Mouse (Mus musculus) left cerebral cortex, postnatal 10 days (tissue): ENCODE measurements at regions not wholly inside any gene's neighbourhood (a gene's known extent, or its start where the extent isn't known, plus 50 kb on each side); places are given as distances from the start of the nearest gene placed in this dataset.

ENCODE experiments used
- DNase-seq, 2 experiments: peaks; one replicate each; pipeline ENCODE4 v3.0.0; 2021 to 2022; ENCODE audit warnings: low spot score in 2 of 2, mixed read lengths in 1 of 2; ENCODE audit errors: extremely low spot score in 1 of 2
- intact Hi-C: fragments of 180-260 bp; cut with DNase I; formaldehyde crosslinking; loops from one replicate; pipeline ENCODE4 v1.15.1; 2025

DNA sequence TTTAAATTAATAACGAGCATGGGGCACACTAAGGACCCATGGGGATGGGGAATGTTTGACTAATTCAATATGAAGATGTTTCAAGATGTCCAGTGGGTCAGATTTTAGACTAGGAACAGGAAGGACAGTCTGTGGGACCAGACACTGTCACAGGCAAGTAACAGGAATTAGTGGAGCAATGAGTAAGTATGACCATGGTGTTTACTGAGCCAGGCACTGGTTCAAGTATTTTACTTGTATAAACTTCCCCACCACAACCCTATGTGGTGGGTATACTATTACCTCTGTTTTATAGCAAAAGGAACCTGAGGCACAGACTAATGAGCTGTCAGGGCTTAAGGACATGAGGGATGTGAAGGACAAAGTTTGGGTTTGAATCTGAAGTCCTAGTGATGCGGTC is 125.4 kb upstream of the Adra1d start:
- intact Hi-C loops: no loop called here
- DNase-seq: no peak

DNA sequence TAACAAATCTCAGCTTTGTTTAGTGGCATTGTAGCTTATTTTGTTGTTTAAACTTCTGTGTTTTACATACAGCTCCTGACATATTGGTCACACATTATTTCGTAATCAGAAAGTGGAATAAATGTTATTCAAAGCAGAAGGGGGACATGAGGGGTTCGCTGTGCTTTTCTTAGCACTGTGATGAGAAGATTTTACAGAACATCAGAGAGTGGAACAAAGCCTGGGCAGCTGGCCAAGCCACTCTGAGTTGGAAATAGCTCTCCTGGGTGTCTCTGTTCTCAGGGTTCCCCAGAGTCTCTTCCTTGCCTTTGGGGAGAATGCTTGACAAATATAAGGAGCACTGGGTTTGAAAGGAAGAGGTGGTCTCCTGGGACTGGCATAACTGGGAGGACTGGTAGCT is 124.7 kb upstream of the Adra1d start:
- peak; percentile 63 to 85 for DNase-seq
- intact Hi-C loops: no loop called here

DNA sequence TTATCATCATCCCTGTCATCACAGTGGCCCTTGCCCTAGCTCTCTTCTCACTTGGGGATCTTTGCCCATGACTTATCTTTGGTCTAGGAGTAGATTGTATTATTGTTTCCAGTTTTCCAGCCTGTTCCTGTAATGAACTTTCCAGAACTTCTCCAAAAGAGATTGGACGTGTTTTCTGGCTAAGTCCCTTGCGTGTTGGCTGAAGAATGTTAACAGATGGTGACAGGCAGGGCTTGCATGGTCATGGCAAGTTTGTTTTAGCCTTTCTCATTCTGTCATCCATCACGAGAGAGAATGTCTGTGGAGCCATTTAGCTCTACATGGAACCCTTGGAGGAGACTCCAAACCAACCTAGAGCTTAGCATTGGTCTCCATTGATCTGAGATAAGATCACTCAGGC is 123.2 kb upstream of the Adra1d start:
- intact Hi-C loops: no loop called here
- DNase-seq: no peak

DNA sequence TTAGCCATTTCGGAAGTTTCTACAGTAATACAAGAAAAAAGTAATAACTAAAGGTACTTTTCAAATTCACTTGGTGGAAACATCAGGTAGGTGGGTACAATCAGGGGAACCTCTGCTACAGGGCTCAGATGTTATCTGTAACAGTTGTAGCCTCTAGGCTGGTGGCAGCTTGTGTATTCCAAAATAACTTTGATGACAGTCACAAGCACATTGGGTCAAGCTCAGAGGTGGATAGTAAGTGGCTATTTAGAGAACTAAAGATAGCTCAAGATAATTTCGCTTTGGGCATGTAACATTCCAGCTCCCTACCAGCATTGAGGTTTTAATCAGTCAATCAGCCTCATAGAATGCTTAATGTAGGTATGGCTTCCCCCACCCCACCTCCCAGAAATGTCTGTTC is 121.7 kb upstream of the Adra1d start:
- DNase-seq: no peak
- intact Hi-C loops: no loop called here

DNA sequence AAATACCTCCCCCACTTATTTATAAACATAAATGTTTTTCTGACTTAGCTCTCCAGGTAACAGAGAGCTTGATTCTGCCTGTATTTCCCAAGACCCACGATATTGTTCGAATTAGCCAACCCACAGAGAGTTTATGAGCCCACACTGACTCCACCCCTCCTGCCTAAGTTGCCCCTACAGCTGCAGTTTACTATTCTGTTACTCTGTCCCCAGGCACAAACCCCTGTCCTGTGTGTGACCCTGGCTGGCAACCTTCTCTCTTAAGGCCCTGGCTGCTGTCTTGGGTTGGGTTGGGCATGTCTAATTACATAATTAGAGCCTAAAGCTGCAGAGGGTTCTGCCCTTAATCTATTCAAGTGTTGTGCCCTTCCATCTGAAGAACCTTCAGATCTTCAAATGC is 116.4 kb upstream of the Adra1d start:
- no peak for DNase-seq
- intact Hi-C loops: no loop called here

DNA sequence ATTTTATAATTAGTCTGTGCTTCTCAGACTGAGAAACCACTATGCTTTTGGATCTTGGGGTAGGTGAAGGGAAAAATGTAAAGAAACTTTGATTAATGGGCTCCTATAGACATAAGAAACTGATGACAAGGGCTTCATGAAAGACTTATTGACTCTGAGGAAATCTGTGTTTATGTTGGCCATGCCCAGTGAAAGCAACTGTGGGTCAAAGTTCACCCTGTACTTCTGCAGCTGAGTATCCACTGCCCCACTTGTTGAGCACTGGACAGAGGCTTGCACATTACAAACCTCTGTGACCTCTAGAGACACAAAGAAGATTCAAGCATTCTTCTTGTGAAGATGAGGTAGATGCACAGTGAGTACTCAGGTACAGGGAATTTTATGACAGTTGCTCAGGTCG is 114.7 kb upstream of the Adra1d start:
- no peak for DNase-seq
- intact Hi-C loops: no loop called here

DNA sequence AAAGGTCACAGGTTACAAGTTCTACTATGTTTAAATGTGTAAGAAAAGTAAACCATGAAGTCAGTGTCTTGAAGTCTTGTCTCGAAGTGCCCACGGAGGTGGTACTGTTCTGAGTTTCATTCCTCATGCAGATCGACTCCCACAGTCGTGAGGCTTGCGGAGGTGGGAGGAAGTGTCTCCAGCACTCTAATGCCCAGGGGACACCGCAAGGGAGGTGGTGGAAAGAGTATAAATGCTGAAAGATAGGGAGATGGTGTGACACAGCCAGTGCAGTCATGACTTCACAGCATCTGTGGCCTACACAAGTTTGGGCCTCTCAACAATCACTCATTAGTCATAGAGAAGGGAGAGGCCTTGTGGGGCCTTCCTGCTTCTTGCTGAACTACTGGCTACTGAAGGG is 112.8 kb upstream of the Adra1d start:
- intact Hi-C loops: no loop called here
- no peak for DNase-seq

DNA sequence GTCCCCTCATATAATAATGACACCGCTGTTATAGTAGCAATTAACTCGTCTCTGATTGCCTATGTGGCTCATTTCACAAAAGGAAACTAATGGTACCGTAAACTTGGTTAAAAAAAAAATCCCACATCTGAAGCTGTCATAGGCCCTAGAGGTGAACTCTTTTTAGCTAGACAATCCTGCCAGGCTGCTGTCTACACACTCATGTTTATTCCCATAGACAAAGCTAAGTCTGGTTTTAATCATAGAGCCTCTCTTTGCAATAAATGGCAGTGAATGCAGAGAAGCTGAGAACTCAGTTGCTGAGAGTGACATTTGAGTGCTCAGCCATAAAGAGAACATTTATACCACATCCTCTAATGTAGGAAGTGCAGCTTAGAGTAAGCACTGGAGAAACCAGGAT is 111.3 kb upstream of the Adra1d start:
- no peak for DNase-seq
- intact Hi-C loops: no loop called here

DNA sequence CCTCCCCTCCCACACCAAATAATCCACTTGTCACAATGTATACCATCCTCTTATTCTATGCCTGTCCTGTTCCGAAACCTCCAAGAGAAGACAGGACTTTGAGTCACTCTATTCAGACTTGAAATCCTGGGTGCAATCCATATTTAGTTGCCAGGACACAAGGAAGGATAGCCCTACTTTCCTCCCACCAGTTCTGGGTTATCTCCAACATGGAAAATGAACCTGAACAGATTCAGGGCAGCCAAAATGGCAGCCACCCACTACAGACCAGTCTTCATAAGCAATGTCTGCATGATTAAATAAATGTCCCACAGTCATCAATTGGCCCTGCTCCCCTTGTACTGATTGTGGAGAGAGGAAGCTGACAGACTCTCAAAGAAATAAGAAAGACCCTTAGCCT is 110.6 kb upstream of the Adra1d start:
- intact Hi-C loops: no loop called here

DNA sequence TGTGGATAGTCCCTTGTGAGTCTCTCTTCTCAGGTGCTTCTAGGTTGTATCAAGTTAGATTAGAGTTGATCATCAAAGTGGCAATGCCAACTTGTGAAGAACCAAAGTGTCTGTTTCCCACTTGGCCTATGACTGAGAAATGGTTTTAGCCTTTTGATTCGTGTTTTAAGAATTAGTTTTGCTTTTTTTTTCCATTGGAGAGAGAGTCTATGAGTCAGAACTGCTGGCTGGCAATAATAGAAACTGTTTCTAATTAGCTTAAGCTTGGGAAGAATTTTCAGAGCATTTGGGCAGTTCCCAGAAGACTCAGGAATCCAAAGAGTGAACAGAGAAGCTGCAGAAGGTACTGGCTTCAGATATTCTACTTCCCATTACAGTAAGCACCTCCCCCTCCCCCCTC is 110.1 kb upstream of the Adra1d start:
- intact Hi-C loops: no loop called here

More for the DNA sequence above, 110.6 kb upstream of the Adra1d start:
- DNase-seq: no peak

DNA sequence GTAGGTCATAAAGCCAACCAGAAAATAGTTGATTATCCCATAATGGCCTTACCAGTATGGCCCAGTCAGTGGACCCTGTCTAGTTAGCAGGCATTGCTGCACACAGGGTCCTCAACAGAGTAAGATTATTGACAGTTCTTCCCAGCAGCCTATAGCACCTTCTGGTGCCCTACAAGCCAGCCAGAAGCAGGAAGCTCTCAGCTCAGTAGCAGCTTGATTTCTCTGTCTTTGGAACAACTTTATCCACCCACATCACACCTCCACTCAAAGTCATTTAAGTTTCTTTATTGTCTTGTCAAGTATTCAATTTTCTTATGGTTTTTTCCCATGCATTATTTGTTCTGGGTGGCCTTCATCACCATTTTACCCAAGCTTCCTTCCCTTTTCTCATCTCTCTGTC is 108.8 kb upstream of the Adra1d start:
- no peak for DNase-seq
- intact Hi-C loops: no loop called here

More for the DNA sequence above, 110.1 kb upstream of the Adra1d start:
- DNase-seq: peak in 1 of 2 experiments; percentile 32

DNA sequence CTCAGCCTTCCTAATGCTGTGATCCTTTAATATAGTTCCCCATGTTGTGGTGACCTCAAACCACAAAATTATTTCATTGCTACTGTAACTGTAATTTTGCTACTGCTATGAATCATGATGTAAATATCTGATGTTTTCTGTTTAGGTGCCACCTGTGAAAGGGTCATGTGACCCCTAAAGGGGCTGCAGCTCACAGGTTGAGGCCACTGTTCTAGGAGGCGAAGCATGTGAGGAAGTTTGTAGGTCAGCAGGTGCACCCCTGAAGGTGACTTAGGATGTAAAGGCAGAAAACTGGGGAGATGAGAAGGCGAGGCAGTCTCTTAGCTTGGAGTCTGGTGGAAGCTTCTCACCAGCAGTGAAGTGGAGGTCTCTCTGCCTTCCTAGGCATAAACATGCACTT is 105.8 kb upstream of the Adra1d start:
- no peak for DNase-seq
- intact Hi-C loops: no loop called here

DNA sequence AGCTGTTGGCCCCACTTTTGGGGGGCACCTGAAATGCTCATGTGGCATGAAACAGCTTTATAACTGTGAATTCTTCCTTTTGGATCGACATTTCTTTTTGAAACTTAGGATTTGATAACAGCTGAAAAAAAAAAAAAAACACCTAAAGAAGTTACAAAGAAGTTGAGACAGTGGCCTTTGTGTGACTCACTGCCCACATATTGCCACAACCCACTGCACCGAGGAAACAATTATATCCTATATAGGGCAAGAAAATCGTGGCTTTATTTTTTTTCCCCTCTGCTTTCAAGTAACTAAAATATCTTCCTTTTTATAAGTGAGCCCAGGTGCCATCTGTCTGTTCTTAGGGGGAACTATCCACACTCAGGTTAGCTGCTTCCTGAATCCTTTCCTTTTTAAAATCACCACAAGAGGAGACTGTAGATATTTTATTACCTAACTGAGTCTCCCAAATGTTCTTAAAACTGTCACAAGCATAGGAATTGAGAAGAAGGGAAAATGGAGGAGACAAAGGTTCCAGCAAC is 104.8 kb upstream of the Adra1d start:
- intact Hi-C loops: no loop called here
- no peak for DNase-seq

DNA sequence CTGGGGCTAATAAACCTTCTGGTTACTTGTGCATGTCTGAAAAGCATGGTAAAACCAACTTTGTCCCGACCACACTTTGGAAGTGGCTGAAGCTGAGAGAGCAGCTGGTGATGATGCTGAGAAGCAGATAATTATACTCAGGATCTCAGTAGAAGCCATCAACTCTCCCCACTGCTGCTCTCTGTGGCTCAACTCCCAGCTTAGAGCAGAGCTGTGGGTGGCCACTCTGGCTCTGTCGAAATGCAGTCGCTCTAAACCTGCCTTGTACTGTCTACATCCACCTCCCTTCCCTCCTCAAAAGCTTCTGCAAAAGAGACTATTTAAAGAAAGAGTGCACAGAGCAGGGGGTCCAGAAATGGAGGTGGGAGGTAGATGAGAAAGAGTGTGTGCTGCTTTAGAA is 102.5 kb upstream of the Adra1d start:
- DNase-seq: no peak
- intact Hi-C loops: loop anchor here (5.0 kb wide), 1 partner anchor 102 kb away; the partner anchor contains the start of gene Adra1d

DNA sequence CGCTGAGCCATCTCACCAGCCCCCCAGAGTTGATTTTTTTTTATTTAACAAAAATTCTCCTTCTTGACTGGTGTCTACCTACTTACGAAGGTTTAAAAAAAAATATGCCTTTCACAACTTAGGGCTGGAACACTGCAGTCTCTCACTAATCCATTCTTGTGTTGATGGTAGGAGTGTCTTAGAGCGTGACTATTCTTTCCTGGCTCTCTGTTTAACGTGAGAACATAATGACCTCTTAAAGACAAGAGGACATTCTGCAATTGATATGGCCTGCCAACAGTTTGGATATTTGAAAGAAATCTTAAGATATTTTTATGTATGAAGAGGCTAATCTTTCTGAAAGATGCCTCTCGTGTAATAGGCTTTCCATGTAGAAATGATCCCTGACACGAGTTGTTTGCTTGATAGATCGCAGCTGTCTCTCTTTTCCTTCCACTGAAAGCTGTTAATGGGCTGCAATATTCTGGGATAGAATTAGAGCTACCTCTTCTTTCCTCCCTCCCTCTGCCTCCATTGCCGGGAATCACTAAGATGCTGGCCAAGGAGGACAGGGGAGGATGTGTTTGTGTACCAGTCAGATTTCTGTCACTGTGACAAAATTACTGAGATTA is 101.2 kb upstream of the Adra1d start:
- DNase-seq: no peak
- intact Hi-C loops: loop anchor here (5.0 kb wide), 1 partner anchor 101 kb away; the partner anchor contains the start of gene Adra1d

DNA sequence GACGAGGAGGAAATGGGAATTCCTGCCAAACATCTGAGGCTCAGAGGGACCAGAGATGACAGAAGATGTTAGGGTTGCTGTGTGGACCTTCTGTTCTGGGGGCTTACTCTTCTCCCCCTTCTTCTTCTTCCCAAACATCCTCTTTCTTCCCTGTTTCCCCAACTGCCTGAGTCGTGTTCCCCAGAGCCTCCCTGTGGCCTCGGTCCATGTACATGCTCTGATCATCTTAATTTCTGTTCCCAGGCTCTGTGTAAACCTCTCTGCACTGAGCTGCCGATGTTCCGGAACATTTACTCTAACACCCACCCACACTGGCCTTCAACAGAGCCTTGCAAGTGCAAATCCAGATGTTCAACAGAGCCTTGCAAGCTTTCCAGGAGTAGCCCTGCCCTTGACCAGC is 90.1 kb upstream of the Adra1d start:
- intact Hi-C loops: no loop called here

DNA sequence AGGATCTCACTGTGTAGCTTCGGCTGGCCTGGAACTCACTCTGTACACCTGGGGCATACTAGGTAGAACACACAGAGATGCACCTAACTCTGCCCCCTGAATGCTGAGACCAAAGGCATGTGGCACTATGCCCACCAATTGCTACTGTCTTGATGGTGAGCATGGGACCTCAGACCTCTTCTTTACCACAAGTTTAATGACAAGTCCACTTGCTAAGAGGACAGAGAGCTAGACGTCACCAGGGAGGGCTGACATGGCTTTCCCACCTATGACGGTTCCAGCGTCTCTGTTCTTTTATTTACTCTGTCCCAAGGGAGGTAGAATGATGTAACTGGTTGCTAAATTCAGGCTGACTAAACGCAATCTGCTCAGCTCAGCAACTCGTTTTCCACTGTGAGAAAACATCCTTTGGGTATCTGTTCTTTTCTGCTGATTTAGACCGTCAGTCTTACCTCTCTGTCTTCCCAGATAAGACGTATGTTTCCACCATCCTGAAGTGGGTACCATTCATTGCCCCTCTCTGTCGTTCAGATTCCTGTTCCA is 88.6 kb upstream of the Adra1d start:
- intact Hi-C loops: no loop called here
- no peak for DNase-seq

More for the DNA sequence above, 90.1 kb upstream of the Adra1d start:
- no peak for DNase-seq

DNA sequence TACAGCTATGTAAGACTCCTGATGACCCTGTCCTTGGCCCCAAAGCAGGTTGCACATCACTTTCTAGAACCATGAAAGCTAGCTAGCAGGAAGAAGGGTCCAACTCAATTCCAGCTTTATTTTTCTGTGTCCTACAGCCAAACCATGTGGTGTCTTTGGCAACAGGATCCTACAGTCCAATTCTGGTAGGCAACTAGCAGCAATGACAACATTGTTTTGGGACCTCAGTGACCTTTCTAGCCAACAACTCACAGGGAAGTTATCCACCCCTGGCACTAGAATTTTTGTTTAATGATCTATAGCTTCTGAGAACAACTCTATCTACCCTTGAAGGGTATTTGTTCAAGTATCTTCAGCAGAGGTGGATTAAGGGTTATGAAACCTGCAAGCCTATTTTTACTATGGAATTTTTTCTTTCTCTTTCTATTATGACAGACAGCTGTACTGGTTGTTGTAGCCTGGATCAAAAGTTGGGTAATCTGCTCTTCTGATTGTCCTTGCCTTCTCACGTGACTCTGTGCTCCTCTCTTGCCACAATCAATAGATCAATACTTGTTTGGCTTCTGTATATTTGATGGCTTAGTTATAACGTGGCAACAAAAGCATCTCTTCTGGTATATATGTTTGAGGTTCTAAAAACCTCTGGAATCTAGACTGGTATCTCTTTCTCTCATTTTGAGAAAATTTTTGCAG is 82.2 kb upstream of the Adra1d start:
- intact Hi-C loops: no loop called here
- no peak for DNase-seq

DNA sequence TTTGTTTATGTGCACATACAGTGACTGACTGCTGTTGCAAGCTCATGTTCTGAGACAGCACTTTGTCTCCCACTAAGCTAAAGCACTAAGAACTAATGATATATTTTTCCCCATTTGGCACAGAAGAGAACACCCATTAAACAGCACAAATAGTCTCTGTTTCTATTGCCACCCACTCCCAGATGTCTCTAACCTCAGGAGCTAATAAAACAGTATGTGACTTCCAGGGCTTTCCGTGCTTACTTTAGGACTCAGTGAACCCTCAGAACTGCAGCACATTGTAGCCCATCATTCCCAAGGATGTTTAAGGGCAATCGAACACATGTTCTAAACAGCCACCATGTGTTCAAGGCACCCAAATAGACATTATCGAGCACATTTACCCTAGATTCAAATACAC is 80.4 kb upstream of the Adra1d start:
- DNase-seq: no peak
- intact Hi-C loops: no loop called here

DNA sequence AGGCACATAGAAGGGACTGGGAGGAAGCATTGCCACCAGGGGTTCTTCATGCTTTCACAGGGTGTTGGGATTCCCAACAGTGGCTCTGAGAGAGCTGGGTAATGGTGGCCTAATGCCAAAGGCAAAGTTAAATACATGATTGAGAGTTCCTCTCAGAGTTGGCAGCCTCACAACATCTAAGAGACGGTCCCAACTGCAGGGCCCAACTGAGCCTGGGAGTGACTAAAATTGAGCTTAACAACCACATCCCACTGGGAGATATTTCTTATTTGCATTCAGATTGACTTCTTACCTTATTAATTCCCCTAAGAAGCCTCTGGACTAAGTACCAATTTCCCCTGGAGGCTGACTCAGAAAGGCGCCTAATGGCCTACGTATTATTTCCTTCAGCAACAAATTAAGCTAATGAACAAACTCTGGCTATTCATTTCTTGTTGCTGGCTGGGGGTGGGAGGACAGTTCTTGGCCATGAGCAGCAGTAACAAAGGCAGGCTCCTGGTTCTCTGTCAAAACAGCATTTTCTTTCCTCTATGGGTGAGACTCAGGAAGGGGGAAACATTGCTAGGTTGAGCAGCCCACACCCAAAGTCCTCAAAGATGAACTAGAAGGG is 77.0 kb upstream of the Adra1d start:
- no peak for DNase-seq
- intact Hi-C loops: no loop called here
